Mouse (Mus musculus): Measurements from ENCODE around the gene Rnf44. TPM values are rescaled to one million over a fixed set of nuclear protein-coding genes. Genes with fewer than 3 reads are reported as not detected.

Rnf44 gene
- total RNA-seq (2022), result 10 to 100 TPM; 19.1 to 30.7 (median 27.9) TPM

DNA sequence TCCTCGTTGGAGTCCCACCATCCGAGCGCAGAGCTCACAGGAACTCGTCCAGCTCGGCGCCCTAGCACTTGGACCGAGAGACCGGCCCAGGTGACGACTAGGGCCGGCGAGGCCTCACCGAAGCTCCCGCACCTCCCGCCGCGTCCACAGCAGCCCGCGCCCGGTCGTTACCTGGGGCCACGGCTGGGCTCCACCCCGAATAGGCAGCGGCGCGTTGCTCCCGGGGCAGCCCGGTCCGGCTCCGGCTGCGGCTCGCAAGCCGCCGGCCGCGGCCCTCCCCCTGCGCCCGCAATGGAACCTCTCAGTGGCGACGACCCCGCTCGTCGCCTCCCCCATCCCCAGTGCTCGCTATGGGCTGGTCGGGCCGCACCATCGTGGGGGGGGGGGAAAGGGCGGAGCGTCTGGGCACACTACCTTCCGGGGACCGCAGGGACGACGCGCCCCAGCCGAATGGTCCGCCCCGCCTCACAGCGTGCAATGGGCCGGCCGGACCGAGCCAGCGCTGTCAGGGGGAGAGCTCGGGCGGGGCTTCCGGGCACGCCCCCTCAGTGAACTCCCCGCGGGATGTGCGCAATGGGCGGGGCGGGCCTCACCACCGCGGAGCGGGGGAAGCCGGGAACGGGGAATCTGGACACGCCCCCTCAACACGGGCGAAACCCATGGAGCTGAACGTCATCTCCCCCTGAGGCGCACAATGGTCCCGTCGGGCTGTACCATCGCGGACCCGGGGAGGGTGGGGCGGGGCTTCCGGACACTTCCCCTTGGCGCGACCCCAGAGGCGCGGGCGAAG, at the start of gene Rnf44:
Gene Rnf44 (minus strand): TSS at position 350 of the 790 bp plus-strand sequence.
- DNase-seq (ENCODE audit: low spot score in 2 of 2), result peak; percentile 98 to 99

GRCm38 (mm10) chr13:54738213-54738601, 44.5 kb upstream of the Rnf44 start:
- no peak for DNase-seq (ENCODE audit: low spot score in 2 of 2)

DNA sequence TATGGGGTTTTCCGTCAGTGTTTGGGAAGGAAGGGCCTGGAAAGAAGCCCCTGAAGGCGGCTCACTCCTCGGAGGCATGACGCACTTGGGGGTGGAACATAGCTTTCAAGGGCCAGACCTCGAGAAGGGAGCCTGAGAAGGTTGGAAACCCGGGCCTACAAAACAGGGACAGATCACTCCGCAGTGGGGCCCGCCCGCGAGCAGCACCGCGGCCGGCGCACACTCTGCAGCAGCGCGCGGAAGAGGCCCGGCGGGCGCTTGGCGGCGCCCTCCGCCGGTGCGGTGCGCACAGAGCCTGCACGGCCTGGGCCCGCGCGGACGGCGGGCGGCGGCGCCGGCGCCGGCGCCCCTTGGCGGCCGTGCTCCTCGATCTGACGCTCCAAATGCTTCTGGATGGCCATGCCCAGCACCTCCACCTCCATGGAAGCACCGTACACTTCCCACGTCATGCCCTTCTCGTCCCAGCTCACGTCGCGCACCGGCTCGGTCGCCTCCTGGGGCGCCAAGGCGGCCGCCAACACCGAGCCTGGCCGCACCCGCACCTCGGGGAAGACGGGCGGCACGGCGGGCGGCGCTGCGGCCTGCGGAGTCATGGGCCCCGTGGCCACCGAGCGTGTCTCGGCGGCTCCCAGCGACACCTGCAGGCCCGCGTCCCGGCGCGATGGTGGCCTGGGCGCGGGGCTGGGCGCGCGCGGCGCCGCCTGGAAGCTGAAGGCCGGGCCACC, 43.9 kb upstream of the Rnf44 start:
- DNase-seq (ENCODE audit: low spot score in 2 of 2), result no peak

GRCm38 (mm10) chr13:54736931-54737330, 43.2 kb upstream of the Rnf44 start:
- no peak for DNase-seq (ENCODE audit: low spot score in 2 of 2)

DNA sequence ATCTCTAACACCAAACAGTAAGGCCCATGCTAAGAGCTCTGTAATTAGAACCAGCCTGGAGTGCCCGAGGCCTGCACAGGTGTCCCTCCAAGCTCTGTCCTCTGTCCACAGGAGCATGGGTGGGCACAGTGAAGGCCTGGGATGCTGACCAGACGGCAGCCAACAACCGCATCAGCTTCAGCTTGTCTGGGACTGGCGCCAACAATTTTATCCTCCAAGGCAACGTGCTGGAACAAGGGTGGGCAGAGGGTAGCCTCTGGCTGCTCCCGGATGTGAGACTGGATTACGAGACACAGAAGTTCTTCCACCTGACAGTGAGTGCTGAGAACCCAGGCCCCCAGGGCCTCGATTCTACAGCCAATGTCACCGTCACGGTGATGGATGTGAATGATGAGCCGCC, 32.4 kb upstream of the Rnf44 start:
- no peak for DNase-seq (ENCODE audit: low spot score in 2 of 2)

DNA sequence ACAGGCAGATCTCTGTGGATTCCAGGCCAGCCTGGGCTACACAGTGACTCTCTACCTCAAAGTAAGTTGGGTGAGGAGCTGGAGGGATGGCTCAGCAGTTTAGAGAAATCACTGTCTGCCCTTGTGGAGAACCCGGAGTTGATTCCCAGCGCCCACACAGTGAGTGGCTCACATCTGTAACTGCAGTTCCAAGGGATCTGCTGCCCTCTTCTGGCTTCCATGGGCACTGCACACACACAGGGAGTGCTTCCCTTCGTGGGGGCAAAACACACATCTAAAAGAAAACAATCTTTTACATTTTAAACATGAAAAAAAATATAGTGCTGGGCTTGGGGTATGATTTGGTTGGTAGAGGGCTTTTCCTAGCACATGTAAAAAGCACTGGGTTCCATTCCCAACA, 29.4 kb upstream of the Rnf44 start:
- no peak for DNase-seq (ENCODE audit: low spot score in 2 of 2)

DNA sequence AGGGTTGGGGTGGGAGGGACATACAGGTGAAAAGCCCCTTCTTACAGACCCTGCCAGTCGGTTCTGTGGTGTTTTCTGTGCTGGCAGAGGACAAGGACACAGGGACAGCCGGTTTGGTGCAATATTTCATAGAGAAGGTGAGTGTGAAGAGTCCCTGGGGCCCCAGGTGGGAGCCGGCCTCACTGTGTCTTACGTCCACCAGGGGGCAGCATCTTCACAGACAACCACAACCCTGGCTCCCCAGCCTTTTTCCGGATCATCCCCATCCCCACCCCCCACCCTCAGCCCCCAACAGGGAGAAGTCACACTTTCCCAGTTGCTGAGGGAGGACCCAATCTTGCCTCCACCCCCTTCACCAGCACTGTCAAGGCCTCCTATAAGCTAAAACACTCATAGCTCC, 23.2 kb upstream of the Rnf44 start:
- no peak for DNase-seq (ENCODE audit: low spot score in 2 of 2)

DNA sequence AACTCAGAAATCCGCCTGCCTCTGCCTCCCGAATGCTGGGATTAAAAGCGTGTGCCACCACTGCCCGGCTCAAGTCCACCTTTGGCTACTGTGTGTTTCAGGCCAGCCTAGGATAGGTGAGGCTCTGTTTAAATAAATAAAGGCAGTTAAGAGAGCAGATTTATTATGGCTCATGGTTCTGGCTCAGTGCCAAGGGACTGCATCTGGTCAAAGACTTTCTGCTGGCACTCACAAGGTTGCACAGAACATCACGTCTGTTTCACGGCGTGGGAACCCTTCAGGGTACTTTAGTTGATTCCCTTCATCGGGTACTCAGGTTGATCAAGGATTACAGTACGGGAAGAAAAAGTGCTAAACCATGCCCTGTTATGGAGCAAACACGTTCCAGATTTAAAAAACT, 21.3 kb upstream of the Rnf44 start:
- DNase-seq (ENCODE audit: low spot score in 2 of 2), result no peak

- DNase-seq (ENCODE audit: low spot score in 2 of 2), result no peak
Observed at GRCm38 (mm10) chr13:54714393-54714792, 20.7 kb upstream of the Rnf44 start.

GRCm38 (mm10) chr13:54710866-54711265, 17.2 kb upstream of the Rnf44 start:
- DNase-seq (ENCODE audit: low spot score in 2 of 2), result no peak

DNA sequence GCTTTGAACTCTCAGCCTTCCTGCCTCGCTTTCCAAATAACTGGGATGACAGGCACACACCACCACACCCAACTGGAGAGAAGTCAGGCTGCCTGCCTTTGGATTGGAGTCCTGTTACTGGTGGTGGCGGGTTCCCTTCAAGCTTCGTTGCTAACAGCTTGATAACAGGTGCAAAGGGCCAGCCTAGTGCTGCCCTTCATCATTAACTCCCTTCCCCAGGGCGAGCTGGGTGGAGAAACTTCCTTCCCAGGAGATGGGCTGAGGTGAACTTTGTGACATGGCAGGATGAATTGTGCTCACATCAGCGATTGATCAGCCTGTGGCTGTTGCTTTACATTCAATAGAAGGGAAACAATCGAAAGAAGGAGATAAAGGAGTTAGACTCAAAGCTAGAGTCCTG, 11.2 kb upstream of the Rnf44 start:
- DNase-seq (ENCODE audit: low spot score in 2 of 2), result no peak

GRCm38 (mm10) chr13:54702507-54702906, 8.8 kb upstream of the Rnf44 start:
- no peak for DNase-seq (ENCODE audit: low spot score in 2 of 2)

GRCm38 (mm10) chr13:54701243-54701642, 7.5 kb upstream of the Rnf44 start, which contains the start of gene Cdhr2:
Cdhr2 (plus strand) TSS chr13:54701461.
- no peak for DNase-seq (ENCODE audit: low spot score in 2 of 2)

- no peak for DNase-seq (ENCODE audit: low spot score in 2 of 2)
Observed at GRCm38 (mm10) chr13:54695479-54696230, 1.9 kb upstream of the Rnf44 start.

- peak; percentile 83 to 84 for DNase-seq (ENCODE audit: low spot score in 2 of 2)
Observed at GRCm38 (mm10) chr13:54694348-54695060, 797 bp upstream of the Rnf44 start.

- no peak for DNase-seq (ENCODE audit: low spot score in 2 of 2)
Observed at GRCm38 (mm10) chr13:54692711-54693557, 773 bp downstream of the Rnf44 start.

GRCm38 (mm10) chr13:54691737-54692136, 2.0 kb downstream of the Rnf44 start:
- DNase-seq (ENCODE audit: low spot score in 2 of 2), result no peak

GRCm38 (mm10) chr13:54690151-54690740, 3.5 kb downstream of the Rnf44 start:
- DNase-seq (ENCODE audit: low spot score in 2 of 2), result no peak

GRCm38 (mm10) chr13:54687575-54688424, 5.9 kb downstream of the Rnf44 start:
- peak; percentile 98 to 99 for DNase-seq (ENCODE audit: low spot score in 2 of 2)

Measured in gastrocnemius, adult 8-10 months (tissue).